Mouse (Mus musculus): Measurements from ENCODE around the gene Rbm4.

DNA sequence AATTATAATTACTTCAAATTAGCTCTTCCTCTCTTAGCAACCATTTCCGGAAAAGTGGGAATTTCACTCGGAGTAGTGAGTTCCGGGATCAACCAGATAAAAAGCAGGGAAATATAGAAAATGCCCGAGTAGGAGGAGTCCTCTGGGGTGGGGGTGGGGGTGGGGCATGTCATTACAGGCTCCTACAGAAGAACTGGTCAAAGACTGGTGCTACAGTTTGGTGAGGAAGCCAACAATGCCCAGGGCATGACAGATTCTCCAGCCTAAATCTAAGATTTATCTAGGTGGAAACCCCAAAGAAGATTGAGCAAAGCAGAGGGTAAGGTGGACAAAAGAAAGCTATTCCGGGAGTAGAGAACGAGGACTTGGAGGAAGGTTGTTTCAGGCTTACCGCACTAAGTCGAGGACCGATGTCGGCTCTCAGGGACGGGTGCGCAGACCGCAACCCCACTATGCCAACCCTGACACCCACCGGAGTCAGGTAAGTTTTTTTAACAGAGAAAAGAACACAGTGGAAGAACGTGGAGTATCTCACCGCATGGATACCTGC, 345 bp downstream of the Rbm4 start:
- TF ChIP-seq MYOG (IDR thresholded peaks at IDR 0.05; ENCODE audit: control insufficient read depth, extremely low read depth, insufficient read length), result no peak
- TF ChIP-seq CTCF (IDR thresholded peaks at IDR 0.05; ENCODE audit: control insufficient read depth, insufficient read depth, insufficient read length), result no peak
- TF ChIP-seq MYOD1 (IDR thresholded peaks at IDR 0.05; ENCODE audit: control insufficient read depth, insufficient read length, low read depth), result no peak
- TF ChIP-seq USF1 (IDR thresholded peaks at IDR 0.05; ENCODE audit: low read depth), result no peak

Measured in C2C12 (cell line).